Mouse (Mus musculus) CD8-positive naive resting alpha-beta T cell, adult 57 days (primary cell): ENCODE measurements around the gene Lce3b. TPM values are rescaled to one million over a fixed set of nuclear protein-coding genes. Genes with fewer than 3 reads are reported as not detected.

Experiments used
- total RNA-seq: library from RNA; stranded (reverse); gene quantifications from one replicate; pipeline ENCODE4 v1.2.4, GENCODE M21; 2023

Lce3b gene
- not detected for total RNA-seq

GRCm38 (mm10) chr3:92932679-92933078 lies at the start of gene Lce3b:
TSS of gene Lce3b (plus strand) at chr3:92932979.

GRCm38 (mm10) chr3:92926130-92926529 lies 6.6 kb upstream of the Lce3b start, which contains the start of gene Lce3a:
TSS of gene Lce3a (minus strand) at chr3:92926230.

GRCm38 (mm10) chr3:92944186-92944585 lies 11.4 kb downstream of the Lce3b start, which contains the start of gene Lce3c:
TSS of gene Lce3c (plus strand) at chr3:92944486.

GRCm38 (mm10) chr3:92957090-92957489 lies 24.3 kb downstream of the Lce3b start, which contains the start of gene Lce3d:
TSS of gene Lce3d (plus strand) at chr3:92957390.

GRCm38 (mm10) chr3:92966761-92967160 lies 34.0 kb downstream of the Lce3b start, which contains the start of gene Lce3e:
TSS of gene Lce3e (plus strand) at chr3:92967061.

Other genes with a start within 250 kb of the Lce3b start
- not detected for gene Lce1d, start 245.8 kb upstream of the Lce3b start, total RNA-seq
- not detected for gene Lce1e, start 223.9 kb upstream of the Lce3b start, total RNA-seq
- gene Lce1f, start 212.6 kb upstream of the Lce3b start, total RNA-seq: not detected
- gene Gm38119, start 193.9 kb upstream of the Lce3b start, total RNA-seq: not detected
- not detected for gene Lce1g, start 180.6 kb upstream of the Lce3b start, total RNA-seq
- gene Lce1h, start 167.9 kb upstream of the Lce3b start, total RNA-seq: not detected
- not detected for gene Lce1i, start 154.1 kb upstream of the Lce3b start, total RNA-seq
- gene Lce1j, start 142.5 kb upstream of the Lce3b start, total RNA-seq: not detected
- gene Lce1k, start 125.1 kb upstream of the Lce3b start, total RNA-seq: not detected
- not detected for gene Kprp, start 105.7 kb upstream of the Lce3b start, total RNA-seq
- not detected for gene Lce1l, start 81.7 kb upstream of the Lce3b start, total RNA-seq
- not detected for gene 2310050C09Rik, start 62.8 kb upstream of the Lce3b start, total RNA-seq
- gene Lce3a, start 6.7 kb upstream of the Lce3b start, total RNA-seq: not detected
- not detected for gene Lce3c, start 11.5 kb downstream of the Lce3b start, total RNA-seq
- gene Lce3d, start 24.4 kb downstream of the Lce3b start, total RNA-seq: not detected
- gene Lce3e, start 34.1 kb downstream of the Lce3b start, total RNA-seq: not detected
- gene Lce3f, start 59.2 kb downstream of the Lce3b start, total RNA-seq: not detected
- not detected for gene Crct1, start 82.7 kb downstream of the Lce3b start, total RNA-seq
- gene Lce1m, start 86.1 kb downstream of the Lce3b start, total RNA-seq: not detected
- gene Gm4858, start 135.8 kb downstream of the Lce3b start, total RNA-seq: not detected
- gene Crnn, start 211.8 kb downstream of the Lce3b start, total RNA-seq: not detected